Mouse (Mus musculus): ENCODE data around the gene Igf1r. TPM values are rescaled to one million over a fixed set of nuclear protein-coding genes. Genes with fewer than 3 reads are reported as not detected.
A peak's percentile ranks its signal among the peaks of the same experiment; 100 is the strongest.

Gene Igf1r
- polyA plus RNA-seq, 1 experiment from 2014 or later, result 19.7 TPM

DNA sequence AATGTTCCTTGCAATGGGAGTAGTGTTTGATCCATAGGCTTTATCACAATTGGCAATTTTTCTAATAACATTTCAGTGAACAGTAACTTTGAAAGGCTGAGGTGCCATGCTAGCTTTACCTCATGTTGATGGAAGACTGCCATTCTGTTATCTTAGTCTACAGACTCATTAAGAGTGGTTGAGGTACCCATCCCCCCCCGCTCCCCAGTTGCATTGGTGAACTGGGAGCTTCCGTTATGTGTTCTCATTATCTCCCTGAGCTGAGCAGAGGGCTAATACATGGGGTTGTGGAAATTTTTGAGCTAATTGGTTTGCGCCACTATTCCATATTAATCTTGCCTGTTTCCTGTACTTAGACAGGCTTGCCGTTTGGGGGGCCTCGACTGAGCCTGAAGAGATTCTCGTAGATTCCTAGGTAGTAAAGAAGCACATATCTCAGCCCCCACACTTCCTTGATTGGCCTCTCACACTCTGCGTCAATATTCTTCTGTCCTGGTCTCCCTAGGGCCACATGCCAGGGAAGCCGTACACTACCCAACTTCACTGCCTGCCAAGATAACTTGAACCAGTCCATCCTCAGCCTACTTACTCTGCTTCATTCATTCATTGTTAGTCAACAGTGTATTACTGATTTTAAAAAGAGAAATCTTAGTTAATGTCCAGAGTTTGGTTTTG is 139.8 kb downstream of the Igf1r start:
- Histone ChIP-seq H3K9ac (no peak overlapping the region), H3K36me3 (ENCODE audit: insufficient read depth) (0 out of 2 replicates have a peak, but pooled peaks cover 5% of the 10 kb centered on the region), H3K4me1 (ENCODE audit: insufficient read depth) (no peaks in the 10 kb centered on the region), H3K9me3 (ENCODE audit: low read depth, low read length) (no peaks in the 10 kb centered on the region), H3K27me3 (ENCODE audit: insufficient read depth, low read length) (no peaks in the 10 kb centered on the region), H3K4me3 (ENCODE audit: low read depth, low read length) (no peak overlapping the region), H3K27ac (ENCODE audit: low read depth) (no peak overlapping the region), H3K4me2 (no peak overlapping the region)
- DNase-seq, result no peak
- no peak for ATAC-seq (ENCODE audit: insufficient read depth)
- WGBS, result 55% methylated on average over 8 of the region's 8 CpGs
- TF ChIP-seq CTCF (IDR thresholded peaks at IDR 0.05; ENCODE audit: low read depth), result no peak

DNA sequence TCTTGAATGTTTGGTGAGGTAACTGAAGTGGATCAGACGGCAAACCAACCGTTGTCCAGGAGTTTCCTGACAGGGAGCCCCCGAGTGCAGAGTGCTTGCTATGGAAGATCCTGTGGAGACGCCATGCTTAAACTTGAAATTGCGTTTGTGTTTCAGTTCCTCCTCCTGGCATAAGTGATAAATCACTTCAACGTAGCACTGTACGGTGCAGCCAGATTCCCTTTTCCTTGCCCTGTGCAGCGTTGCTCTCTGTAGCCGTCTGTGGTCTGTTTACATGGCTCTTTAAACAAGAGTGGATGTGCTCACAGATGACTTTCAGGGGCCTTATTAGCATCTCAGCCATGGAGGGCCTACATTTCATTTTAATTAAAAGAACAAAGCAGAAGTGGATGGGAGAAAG is 141.2 kb downstream of the Igf1r start:
- peak overlapping the region; percentile 0 for H3K27ac ChIP-seq (ENCODE audit: low read depth)
- no peak for TF ChIP-seq CTCF (IDR thresholded peaks at IDR 0.05; ENCODE audit: low read depth)
- 16% methylated on average over 9 of the region's 9 CpGs for WGBS

DNA sequence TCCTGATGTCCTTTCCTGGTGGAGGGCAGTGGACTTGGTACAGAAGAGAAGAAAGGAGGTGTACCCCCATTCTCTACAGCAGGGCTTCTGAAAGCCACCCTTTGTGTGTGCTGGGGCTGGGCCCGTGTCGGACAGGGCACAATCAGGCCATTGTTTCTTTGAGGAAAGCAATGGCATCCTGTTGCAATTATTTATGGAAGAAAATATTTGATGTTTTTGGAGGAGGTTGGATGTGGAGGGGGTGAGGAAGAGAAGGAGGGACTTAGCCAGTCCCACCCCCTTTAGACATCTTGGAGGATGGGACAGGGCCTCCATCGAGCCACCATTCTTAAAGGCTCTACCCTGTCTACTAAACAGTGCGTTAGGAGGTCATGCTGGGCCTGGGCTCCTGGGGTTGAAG is 142.9 kb downstream of the Igf1r start:
- no peak for TF ChIP-seq CTCF (IDR thresholded peaks at IDR 0.05; ENCODE audit: low read depth)
- no peaks in the 10 kb centered on the region for H3K9me3 ChIP-seq (ENCODE audit: low read depth, low read length)
- H3K27me3 ChIP-seq (ENCODE audit: insufficient read depth, low read length), result no peaks in the 10 kb centered on the region
- no peak overlapping the region for H3K4me2 ChIP-seq
- peaks cover 2% of the 10 kb centered on the region; the same call in 1 of the 2 replicates for H3K4me1 ChIP-seq (ENCODE audit: insufficient read depth)
- WGBS, result 73% methylated on average over 4 of the region's 4 CpGs
- H3K27ac ChIP-seq (ENCODE audit: low read depth), result no peak overlapping the region
- ATAC-seq (ENCODE audit: insufficient read depth), result no peak
- H3K36me3 ChIP-seq (ENCODE audit: insufficient read depth), result 0 out of 2 replicates have a peak, but pooled peaks cover 5% of the 10 kb centered on the region
- no peak for DNase-seq
- H3K4me3 ChIP-seq (ENCODE audit: low read depth, low read length), result no peak overlapping the region
- H3K9ac ChIP-seq, result no peak overlapping the region

More for the DNA sequence above, 141.2 kb downstream of the Igf1r start:
- H3K27me3 ChIP-seq (ENCODE audit: insufficient read depth, low read length), result no peaks in the 10 kb centered on the region
- no peak overlapping the region for H3K4me2 ChIP-seq
- no peak overlapping the region for H3K9ac ChIP-seq
- no peak overlapping the region for H3K4me3 ChIP-seq (ENCODE audit: low read depth, low read length)
- no peaks in the 10 kb centered on the region for H3K9me3 ChIP-seq (ENCODE audit: low read depth, low read length)
- 0 out of 2 replicates have a peak, but pooled peaks cover 5% of the 10 kb centered on the region for H3K36me3 ChIP-seq (ENCODE audit: insufficient read depth)
- ATAC-seq (ENCODE audit: insufficient read depth), result no peak
- DNase-seq, result no peak
- H3K4me1 ChIP-seq (ENCODE audit: insufficient read depth), result no peaks in the 10 kb centered on the region

DNA sequence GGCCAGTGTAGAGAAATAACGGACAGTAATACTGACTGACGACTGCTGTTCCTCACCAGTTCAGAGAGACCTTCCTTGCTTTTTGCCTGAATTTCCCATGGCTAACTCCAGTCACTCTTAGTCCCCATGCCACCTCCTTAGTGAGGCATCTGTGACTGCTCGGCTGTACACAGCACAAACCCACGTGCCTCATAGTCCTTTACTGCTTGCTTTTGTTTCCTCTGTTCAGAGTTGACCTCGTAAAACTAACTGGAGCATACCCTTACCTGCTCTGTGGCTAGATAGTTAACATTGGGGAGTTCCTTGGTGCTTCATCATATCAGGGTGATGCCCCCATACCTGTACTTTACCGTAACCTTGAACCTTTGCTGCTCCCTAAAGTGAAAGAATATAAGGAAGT is 143.8 kb downstream of the Igf1r start:
- Histone ChIP-seq H3K9ac (no peak overlapping the region), H3K27ac (ENCODE audit: low read depth) (no peak overlapping the region), H3K36me3 (ENCODE audit: insufficient read depth) (0 out of 2 replicates have a peak, but pooled peaks cover 5% of the 10 kb centered on the region), H3K9me3 (ENCODE audit: low read depth, low read length) (no peaks in the 10 kb centered on the region), H3K4me2 (no peak overlapping the region), H3K27me3 (ENCODE audit: insufficient read depth, low read length) (no peaks in the 10 kb centered on the region), H3K4me1 (ENCODE audit: insufficient read depth) (peaks cover 10% of the 10 kb centered on the region), H3K4me3 (ENCODE audit: low read depth, low read length) (no peak overlapping the region)
- DNase-seq, result no peak
- ATAC-seq (ENCODE audit: insufficient read depth), result no peak
- WGBS, result 83% methylated on average over 6 of the region's 6 CpGs
- no peak for TF ChIP-seq CTCF (IDR thresholded peaks at IDR 0.05; ENCODE audit: low read depth)

DNA sequence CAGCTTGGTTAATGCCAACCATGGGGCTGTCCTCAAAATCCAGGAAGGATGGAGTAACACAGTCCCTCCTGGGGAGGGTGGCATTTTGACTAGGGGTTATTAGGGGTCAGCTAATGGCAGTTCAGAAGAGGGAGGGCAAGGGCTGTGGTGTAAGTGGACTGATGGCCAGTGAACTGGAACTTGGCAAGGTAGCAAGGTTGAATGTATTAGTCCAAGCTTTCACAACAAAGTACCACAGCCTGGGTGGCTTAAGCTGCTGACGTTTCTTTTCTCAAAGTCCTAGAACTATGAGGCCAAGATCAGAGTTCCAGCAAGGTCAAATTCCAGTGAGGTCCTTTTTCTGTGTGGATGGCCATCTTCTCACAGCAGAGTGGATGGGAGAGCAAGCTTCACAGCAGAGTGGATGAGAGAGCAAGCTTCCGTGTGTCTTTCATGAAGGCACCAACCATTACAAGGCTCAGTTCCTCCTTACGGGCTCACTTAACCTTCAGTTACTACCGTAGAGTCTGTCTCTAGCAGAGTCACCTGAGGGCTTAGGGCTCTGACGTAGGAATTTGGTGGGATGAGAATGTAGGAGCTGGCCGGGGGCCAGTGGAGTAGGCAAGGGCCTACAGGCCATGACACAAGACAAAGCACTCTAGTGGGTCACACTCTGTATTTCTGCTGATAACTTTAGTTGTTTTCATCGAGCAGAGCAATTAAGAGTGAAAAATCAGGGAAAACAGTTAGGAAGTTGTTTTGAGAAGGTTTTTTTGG is 144.6 kb downstream of the Igf1r start:
- no peak overlapping the region for H3K4me3 ChIP-seq (ENCODE audit: low read depth, low read length)
- DNase-seq (no peak), ATAC-seq (ENCODE audit: insufficient read depth) (no peak)
- no peaks in the 10 kb centered on the region for H3K27me3 ChIP-seq (ENCODE audit: insufficient read depth, low read length)
- 0 out of 2 replicates have a peak, but pooled peaks cover 5% of the 10 kb centered on the region for H3K36me3 ChIP-seq (ENCODE audit: insufficient read depth)
- no peak overlapping the region for H3K4me2 ChIP-seq
- WGBS, result 84% methylated on average over 7 of the region's 7 CpGs
- H3K4me1 ChIP-seq (ENCODE audit: insufficient read depth), result peaks cover 16% of the 10 kb centered on the region
- H3K9me3 ChIP-seq (ENCODE audit: low read depth, low read length), result no peaks in the 10 kb centered on the region
- no peak overlapping the region for H3K27ac ChIP-seq (ENCODE audit: low read depth)
- no peak overlapping the region for H3K9ac ChIP-seq
- no peak for TF ChIP-seq CTCF (IDR thresholded peaks at IDR 0.05; ENCODE audit: low read depth)

DNA sequence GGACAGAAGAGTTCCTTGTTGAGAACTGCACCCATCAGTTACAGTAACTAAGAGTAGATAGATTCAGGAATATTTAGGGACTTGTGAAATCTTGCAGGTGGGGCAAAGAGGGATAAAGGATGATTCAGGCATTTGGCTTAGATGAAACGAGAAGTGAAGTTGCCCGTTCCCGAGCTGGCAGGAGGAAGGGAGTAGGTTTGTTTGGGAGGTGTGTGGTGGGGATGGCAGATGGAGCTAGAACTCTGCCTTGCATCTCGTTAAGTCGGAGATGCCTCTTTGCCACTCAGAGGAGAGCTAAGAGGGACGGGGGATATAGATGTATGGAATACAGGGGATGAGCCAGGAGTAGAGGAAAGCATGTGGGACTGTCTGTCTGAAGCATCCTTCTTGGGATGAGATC is 145.5 kb downstream of the Igf1r start:
- no peak for DNase-seq
- H3K36me3 ChIP-seq (ENCODE audit: insufficient read depth), result 0 out of 2 replicates have a peak, but pooled peaks cover 5% of the 10 kb centered on the region
- WGBS, result 95% methylated on average over 6 of the region's 6 CpGs
- peaks cover 24% of the 10 kb centered on the region for H3K4me1 ChIP-seq (ENCODE audit: insufficient read depth)
- H3K9ac ChIP-seq, result no peak overlapping the region
- no peak for ATAC-seq (ENCODE audit: insufficient read depth)
- no peak overlapping the region for H3K4me3 ChIP-seq (ENCODE audit: low read depth, low read length)
- H3K27me3 ChIP-seq (ENCODE audit: insufficient read depth, low read length), result no peaks in the 10 kb centered on the region
- no peak overlapping the region for H3K27ac ChIP-seq (ENCODE audit: low read depth)
- no peak for TF ChIP-seq CTCF (IDR thresholded peaks at IDR 0.05; ENCODE audit: low read depth)
- no peak overlapping the region for H3K4me2 ChIP-seq
- H3K9me3 ChIP-seq (ENCODE audit: low read depth, low read length), result no peaks in the 10 kb centered on the region

DNA sequence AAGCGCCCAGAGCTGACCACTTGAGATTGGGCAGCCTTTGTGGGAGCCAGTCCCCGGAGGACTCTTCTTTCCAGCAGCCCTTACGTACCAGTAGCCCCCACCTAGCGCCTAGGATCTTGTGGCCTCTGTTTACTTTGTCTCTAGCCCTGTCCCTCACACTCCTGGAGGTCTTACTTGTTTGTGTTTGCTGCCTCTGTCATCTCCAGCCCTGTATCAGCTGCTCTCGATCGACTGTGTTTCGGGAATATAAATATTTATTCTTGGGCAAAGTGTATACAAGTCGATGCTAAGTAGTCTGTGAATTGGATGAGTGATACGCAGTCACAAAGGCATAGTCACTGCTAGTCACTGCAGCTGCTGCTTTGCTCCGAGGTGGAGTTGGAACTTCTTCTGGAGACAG is 147.8 kb downstream of the Igf1r start:
- H3K27ac ChIP-seq (ENCODE audit: low read depth), result no peak overlapping the region
- no peaks in the 10 kb centered on the region for H3K9me3 ChIP-seq (ENCODE audit: low read depth, low read length)
- 0 out of 2 replicates have a peak overlapping the region, but pooled peaks have one; percentile 18 for H3K4me2 ChIP-seq
- no peak overlapping the region for H3K4me3 ChIP-seq (ENCODE audit: low read depth, low read length)
- TF ChIP-seq CTCF (IDR thresholded peaks at IDR 0.05; ENCODE audit: low read depth), result no peak
- H3K36me3 ChIP-seq (ENCODE audit: insufficient read depth), result no peaks in the 10 kb centered on the region
- H3K9ac ChIP-seq, result no peak overlapping the region
- WGBS, result 22% methylated on average over 10 of the region's 10 CpGs
- ATAC-seq (ENCODE audit: insufficient read depth) (peak; percentile 85), DNase-seq (peak; percentile 81)
- H3K4me1 ChIP-seq (ENCODE audit: insufficient read depth), result peaks cover 32% of the 10 kb centered on the region
- H3K27me3 ChIP-seq (ENCODE audit: insufficient read depth, low read length), result no peaks in the 10 kb centered on the region
